Mouse (Mus musculus) brain, embryonic 18.5 days (tissue): Measurements from ENCODE around the gene Sptan1.
A peak's percentile ranks its signal among the peaks of the same experiment; 100 is the strongest.

Source experiments
- DNase-seq: peaks from one replicate; pipeline ENCODE4 v3.0.0-alpha.2; 2012; ENCODE audit warnings: low read depth, low spot score

The Sptan1 gene

GRCm38 (mm10) chr2:30061215-30062166 lies 96.1 kb downstream of the Sptan1 start:
- DNase-seq, result no peak

GRCm38 (mm10) chr2:30062249-30063093 lies 97.1 kb downstream of the Sptan1 start:
- DNase-seq, result no peak

- no peak for DNase-seq
Observed at GRCm38 (mm10) chr2:30063235-30063634, 97.9 kb downstream of the Sptan1 start.

- no peak for DNase-seq
Observed at GRCm38 (mm10) chr2:30063791-30064190, 98.4 kb downstream of the Sptan1 start.

- DNase-seq, result no peak
Observed at GRCm38 (mm10) chr2:30064298-30064697, 98.9 kb downstream of the Sptan1 start.

GRCm38 (mm10) chr2:30066046-30066901 lies 100.9 kb downstream of the Sptan1 start:
- peak; percentile 89 for DNase-seq

- no peak for DNase-seq
Observed at GRCm38 (mm10) chr2:30067031-30067888, 101.9 kb downstream of the Sptan1 start.

GRCm38 (mm10) chr2:30067962-30068361 lies 102.6 kb downstream of the Sptan1 start:
- DNase-seq, result no peak

GRCm38 (mm10) chr2:30072875-30073274 lies 107.5 kb downstream of the Sptan1 start:
- no peak for DNase-seq

- no peak for DNase-seq
Observed at GRCm38 (mm10) chr2:30073285-30073684, 107.9 kb downstream of the Sptan1 start.

GRCm38 (mm10) chr2:30075625-30076024 lies 110.3 kb downstream of the Sptan1 start:
- no peak for DNase-seq

- DNase-seq, result no peak
Observed at GRCm38 (mm10) chr2:30076439-30076838, 111.1 kb downstream of the Sptan1 start.

- no peak for DNase-seq
Observed at GRCm38 (mm10) chr2:30076959-30077358, 111.6 kb downstream of the Sptan1 start.

GRCm38 (mm10) chr2:30077502-30078348 lies 112.4 kb downstream of the Sptan1 start, which contains the start of gene Pkn3:
Gene Pkn3 (plus strand): TSS chr2:30077684.
- no peak for DNase-seq

GRCm38 (mm10) chr2:30078349-30078712 lies 113.0 kb downstream of the Sptan1 start:
- DNase-seq, result no peak

GRCm38 (mm10) chr2:30078760-30079159 lies 113.4 kb downstream of the Sptan1 start:
- no peak for DNase-seq

- no peak for DNase-seq
Observed at GRCm38 (mm10) chr2:30080181-30080800, 114.9 kb downstream of the Sptan1 start.
